Mouse (Mus musculus) thymus, postnatal 4 days (tissue): ENCODE data around the gene Gm14214.

Experiments
- DNase-seq: peaks from one replicate; pipeline ENCODE4 v3.0.0; 2021

The Gm14214 gene

DNA sequence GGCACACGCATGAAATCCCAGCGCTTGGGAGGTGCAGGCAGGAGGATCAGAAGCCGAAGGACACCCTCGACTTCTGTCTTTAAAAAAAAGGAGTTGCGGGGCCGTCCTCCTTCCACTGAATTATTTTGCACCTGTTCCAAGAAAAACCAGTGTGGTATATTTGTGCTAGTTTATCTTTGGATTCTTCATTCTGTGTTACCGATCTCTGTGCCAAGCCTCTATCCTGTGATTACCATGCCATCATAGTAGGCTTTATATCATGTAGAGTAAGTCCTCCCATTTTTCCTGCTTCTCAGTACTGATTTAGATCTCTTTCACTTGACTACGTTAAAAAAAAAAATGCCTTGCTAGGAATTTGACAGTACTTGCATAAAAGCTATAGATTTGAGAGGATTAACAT lies 1.8 kb upstream of the Gm14214 start:
- no peak for DNase-seq

DNA sequence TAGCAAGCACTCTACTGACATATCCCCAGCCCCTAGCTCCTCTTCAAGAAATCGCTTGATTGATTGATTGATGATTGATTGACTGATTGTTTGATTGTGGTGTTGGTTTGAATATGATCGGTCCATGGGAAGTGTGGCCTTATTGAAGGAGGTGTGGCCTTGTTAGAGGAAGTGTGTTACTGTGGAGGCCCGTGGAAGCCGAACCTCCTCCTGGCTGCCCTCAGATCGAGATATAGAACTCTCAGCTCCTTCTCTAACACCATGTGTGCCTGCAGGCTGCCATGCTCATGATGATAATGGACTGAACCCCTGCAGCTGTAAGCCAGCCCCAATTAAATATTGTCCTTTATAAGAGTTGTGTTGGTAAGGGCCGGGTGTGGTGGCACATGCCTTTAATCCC lies 2.8 kb downstream of the Gm14214 start:
- DNase-seq = no peak

DNA sequence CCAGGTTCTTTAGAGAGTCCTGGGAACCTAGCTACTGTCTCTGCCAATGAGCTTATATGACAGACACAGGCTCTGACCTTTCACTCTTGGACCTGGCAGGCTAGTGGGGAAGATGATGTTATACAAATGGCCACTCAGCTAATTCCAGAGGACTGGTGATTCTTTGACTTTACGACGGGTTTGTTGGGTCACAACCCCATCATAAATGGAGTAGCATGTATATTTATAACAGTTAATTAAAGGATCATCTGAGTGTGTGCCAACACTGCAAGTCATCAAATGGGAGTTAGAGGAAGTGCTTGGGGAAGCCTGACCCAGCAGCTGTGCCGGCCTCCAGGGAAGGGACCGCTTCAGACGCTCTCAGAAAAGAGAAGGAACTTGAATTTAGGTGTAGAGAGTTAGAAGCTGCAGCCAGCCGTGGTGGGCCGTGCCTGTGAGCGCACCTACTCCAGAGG lies 4.2 kb downstream of the Gm14214 start:
- no peak for DNase-seq

DNA sequence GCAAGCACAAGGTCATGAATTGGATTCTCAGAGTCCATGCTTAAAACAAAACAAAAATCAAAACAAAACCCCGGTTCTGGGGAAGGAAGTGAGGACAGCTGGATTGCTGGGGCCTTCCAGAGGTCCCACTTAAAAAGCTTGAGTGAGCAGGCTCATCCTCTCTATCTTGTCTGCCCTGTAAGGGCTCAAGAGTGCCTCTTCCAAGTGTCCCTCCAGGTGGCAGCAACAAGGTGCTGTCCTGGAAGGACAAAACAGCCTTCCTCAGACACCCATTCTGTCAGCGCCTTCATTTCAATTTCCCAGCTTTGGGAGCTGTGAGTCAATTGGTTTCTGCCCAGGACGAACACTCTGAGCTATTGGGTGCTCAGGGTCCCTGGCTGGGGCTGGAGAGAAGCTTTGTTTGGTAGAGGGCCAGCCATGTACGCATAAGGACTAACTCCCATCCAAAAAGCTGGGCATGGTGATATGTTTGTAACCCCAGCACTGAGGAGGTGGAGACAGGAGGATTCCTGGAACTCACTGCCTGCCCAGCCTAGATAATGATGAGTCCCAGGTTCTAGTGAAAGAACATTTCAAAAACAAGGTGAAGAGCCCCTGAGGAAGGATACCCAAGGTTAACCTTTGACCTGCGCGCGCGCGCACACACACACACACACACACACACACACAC lies 4.9 kb downstream of the Gm14214 start:
- peak; percentile 17 for DNase-seq

- DNase-seq = no peak
Observed at GRCm38 (mm10) chr2:154763226-154763625, 6.6 kb downstream of the Gm14214 start.

DNA sequence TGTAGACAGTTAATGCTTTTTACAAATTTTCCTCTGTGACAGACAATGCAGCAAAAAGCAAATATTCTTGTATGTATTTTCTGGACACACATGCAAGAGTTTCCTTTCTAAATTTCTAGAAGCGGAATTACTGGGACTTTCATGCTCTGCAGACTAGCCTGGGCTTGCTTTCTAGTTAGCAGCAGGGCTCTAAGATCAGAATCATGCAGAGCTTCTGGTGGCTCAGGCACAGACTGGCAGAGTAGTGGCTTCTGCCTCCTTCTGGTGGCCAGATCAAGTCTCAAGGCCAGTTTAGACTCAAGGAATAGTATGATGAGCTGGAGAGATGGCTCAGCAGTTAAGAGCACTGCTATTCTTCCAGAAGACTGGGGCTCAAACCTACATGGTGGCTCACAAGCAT lies 11.4 kb downstream of the Gm14214 start:
- no peak for DNase-seq

DNA sequence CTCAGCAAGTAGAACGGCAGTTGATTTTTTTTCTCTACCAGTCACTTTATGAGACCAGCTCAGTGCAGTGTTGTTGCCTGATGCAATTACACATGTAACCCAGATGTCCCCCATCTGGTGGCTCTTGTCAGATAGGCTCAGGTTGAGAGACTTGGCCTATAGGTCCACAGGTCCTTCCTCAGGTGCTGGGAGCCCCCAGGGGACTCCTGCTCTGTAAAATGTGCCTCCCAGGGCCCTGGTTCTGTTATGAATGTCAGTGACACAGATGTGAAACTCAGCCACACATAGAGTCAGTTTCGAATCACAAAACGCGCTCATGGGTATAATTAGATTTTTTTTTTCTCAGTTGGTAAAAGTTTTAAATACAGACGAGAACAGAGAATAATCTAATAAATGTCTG lies 12.1 kb downstream of the Gm14214 start:
- no peak for DNase-seq

- no peak for DNase-seq
Observed at GRCm38 (mm10) chr2:154755791-154756190, 14.0 kb downstream of the Gm14214 start.

GRCm38 (mm10) chr2:154754068-154754560 lies 15.7 kb downstream of the Gm14214 start:
- no peak for DNase-seq

DNA sequence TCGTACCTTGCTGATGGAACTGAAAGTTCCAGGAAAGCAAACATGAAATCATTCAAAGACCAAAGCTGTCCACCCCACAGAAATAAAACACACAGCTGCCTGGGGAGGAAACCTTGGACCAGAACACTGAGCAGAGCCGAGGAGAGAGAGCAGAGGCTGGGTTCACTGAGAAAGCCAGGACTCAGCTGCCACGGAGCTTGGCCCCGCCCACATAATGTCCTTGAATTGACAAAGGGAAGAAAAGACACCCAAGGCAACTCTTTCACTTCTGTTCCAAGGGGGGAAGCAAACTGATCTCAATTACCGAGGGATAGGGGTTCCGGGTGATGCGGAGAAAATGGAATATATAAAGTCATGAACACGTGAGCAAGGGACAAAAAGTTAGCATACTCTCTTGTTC lies 17.9 kb downstream of the Gm14214 start:
- no peak for DNase-seq

- DNase-seq = no peak
Observed at GRCm38 (mm10) chr2:154749046-154750036, 20.5 kb downstream of the Gm14214 start.

GRCm38 (mm10) chr2:154748383-154748782 lies 21.4 kb downstream of the Gm14214 start:
- DNase-seq = no peak

DNA sequence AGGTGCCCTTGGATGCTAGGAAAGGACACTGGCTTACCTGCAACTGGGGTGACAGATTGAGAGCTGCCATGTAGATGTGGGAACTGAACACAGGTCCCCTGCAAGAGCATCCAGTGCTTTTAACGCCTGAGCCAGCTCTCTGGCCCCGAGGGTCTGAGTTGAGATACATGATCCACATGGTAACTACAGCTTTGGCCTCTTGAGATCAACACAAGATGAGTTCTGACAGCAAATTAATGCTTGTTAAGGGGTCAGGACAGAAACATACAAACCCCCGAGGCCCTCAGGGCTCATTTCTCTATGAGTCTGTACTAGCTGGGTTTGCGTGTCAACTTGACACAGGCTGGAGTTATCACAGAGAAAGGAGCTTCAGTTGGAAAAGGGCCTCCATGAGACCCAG lies 25.9 kb downstream of the Gm14214 start:
- DNase-seq = no peak

DNA sequence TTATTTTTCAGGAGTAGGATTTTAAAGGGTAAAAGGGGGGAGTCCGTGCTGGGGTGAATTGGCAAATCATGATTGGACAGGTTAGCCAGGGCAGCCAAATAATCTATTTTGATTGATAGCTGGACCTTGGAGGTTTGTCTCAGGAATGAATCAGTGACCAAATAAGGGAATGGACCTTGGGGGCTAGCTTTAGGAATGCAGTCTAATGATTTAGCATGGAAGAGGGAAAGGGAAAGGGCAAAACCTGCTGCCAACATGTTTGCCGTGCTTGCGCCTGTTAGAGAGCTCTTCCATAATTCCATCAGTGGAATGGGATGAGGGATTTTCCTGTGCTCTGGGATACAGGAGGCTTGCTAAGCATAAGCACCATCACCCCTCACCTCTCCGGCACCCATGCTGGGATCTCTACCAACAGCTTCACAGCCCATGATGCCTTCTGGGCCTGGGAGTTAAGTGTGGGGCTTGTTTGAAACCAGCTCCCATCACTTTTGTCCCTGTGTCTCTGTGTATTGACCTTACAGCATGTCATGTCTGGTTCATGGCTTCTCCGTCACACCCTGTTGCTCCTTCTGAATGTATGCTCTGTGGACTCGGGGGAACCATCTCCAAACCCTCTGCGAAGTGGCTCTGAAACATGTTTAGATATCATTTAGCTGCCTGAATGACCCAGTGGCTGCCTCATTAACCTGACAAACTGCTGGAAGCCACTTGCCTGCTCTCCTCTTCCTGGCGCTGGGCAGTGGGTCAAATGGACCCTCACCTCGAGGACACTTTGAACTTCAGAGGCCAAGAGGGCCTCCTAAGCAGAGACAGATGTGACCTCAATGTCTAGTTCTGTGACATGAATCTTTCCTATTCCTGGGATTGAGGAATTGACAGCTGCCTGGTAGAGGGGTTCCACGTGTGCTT lies 26.7 kb downstream of the Gm14214 start:
- no peak for DNase-seq

DNA sequence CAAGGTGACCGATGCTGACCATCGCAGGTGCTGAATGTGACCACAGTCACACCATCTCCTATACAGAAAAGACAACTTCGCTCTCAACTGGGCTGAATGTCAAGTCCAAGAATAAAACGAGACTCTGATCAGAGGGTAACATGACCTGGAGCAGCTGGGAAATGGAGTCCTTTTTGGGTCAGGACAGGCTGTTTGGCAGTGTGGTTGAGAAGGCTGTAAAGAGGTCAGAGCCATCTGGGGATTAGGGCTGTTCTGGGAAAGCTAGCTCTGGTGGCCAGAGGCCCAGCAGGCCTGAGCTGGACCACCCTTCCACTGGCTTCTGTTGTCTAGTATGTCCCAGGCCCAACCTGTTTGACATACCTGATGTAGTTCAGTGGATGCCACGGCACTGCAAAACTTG lies 31.2 kb downstream of the Gm14214 start:
- no peak for DNase-seq

GRCm38 (mm10) chr2:154735986-154736385 lies 33.8 kb downstream of the Gm14214 start:
- no peak for DNase-seq

DNA sequence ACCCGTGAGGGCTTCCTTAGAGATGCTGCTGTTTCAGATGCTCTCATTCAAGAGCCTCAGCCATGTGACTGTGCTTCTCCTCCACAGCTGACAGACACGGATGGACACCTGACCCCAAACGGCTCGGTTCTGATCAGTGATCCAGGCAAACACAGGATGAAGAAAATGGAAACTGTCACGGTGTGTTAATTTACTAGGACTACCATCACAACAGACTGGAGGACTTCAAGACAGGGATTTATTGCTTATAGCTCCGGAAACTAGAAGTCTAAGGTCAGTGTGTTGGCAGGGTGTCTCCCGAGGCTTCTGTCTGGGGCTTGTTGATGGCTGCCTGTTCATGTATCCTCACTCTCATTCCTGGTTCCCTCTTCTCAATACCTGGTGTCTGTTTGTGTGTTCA lies 34.4 kb downstream of the Gm14214 start:
- no peak for DNase-seq

GRCm38 (mm10) chr2:154734977-154735376 lies 34.9 kb downstream of the Gm14214 start:
- no peak for DNase-seq

GRCm38 (mm10) chr2:154732503-154733141 lies 37.2 kb downstream of the Gm14214 start:
- no peak for DNase-seq

DNA sequence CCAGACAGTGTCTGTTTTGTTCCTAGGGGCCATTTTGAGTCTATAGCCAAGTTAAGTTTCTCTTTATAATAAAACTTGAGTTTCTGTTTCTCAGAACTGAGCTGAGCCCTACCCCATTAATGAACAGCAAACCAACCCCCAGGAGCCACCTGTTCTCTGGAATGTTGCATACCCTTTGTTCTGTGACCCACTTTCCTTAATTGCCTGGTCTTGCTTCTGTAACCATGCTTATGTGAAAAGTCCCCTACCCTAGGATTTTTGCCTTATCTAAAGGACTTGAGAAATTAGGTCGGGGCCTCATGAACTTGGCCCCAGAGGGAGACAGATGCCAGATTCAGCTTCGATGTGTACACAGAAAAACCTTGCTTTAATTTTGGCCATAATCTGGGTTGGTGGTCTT lies 37.9 kb downstream of the Gm14214 start:
- no peak for DNase-seq

GRCm38 (mm10) chr2:154730841-154731240 lies 39.0 kb downstream of the Gm14214 start:
- no peak for DNase-seq

DNA sequence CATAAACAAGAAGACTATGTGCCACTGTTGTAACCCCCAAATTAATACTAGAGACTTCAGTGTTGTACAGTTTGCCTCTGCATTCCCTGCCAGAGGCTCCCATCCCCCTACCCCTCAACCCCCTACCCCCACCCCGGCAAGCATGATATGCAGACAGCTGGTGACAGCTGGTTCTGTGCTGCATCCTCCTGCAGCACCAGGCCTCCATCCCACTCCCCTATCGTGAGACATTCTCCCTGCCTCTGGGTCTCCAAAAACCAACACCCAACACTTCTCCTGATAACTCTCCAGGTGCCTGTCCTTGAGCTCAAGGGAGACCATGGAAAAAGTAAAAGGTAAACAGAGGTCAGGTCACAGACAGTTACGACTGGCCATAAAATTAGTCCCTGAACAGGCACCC lies 40.1 kb downstream of the Gm14214 start:
- no peak for DNase-seq
